Mouse (Mus musculus): ENCODE measurements at regions not wholly inside any gene's neighbourhood (a gene's known extent, or its start where the extent isn't known, plus 50 kb on each side); places are given as distances from the start of the nearest gene placed in this dataset.

DNA sequence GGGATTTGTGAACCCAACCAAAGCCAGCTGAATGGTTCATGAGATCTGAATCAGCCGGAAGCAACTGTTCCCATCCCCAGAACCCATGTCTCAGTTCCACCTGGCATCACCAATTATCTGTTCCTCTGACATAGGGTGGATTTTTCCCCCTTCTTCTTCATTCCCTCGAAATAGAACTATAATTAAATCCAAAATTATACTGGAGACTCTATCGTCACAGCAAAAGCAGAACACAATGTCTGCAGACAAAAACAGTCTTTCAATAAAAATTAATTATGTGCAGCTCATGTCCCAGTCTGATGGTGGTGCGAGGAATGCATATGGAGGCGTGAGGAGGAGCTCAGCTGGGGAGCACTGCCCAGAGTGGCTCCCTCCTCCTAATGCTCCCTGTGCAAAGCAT lies 280.4 kb downstream of the Emp1 start:
- H3K4me1 ChIP-seq (ENCODE audit: control insufficient read depth, insufficient read depth, insufficient read length, low read length), result no peaks in the 10 kb centered on the region
- no peaks in the 10 kb centered on the region for H3K36me3 ChIP-seq (ENCODE audit: control insufficient read depth, insufficient read depth, low read length)
- 82% methylated on average over 5 of the region's 5 CpGs for WGBS
- H3K4me3 ChIP-seq (ENCODE audit: low read depth, low read length), result no peak overlapping the region
- no peaks in the 10 kb centered on the region for H3K27me3 ChIP-seq (ENCODE audit: control insufficient read depth, insufficient read depth, low read length)
- no peak overlapping the region for H3K27ac ChIP-seq (ENCODE audit: insufficient read depth, low read depth, low read length)
- no peak for TF ChIP-seq POLR2A (IDR thresholded peaks at IDR 0.05; ENCODE audit: low read depth, low read length)
- no peak for TF ChIP-seq CTCF (IDR thresholded peaks at IDR 0.05; ENCODE audit: extremely low read depth, insufficient read length, insufficient replicate concordance, low read depth, low read length)

DNA sequence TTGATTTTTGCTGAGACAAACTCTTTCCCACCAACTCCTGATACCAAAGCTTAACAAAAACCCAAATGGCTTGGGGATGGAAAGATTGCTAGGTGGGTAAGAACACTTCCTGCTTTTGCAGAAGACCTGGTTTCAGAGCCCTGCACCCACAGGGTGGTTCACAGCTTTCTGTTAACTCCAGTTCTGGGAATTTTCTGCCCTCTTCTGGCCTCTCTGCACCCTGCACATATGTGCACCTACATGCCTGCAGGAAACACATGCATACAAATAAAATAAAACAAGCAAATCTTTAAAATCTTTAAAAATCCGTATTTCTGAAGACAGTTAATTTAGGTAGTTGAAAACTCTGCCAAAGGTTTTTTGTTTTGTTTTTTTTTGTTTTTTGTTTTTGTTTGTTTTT lies 283.8 kb downstream of the Emp1 start:
- Histone ChIP-seq H3K27me3 (ENCODE audit: control insufficient read depth, insufficient read depth, low read length) (no peaks in the 10 kb centered on the region), H3K36me3 (ENCODE audit: control insufficient read depth, insufficient read depth, low read length) (no peaks in the 10 kb centered on the region), H3K4me1 (ENCODE audit: control insufficient read depth, insufficient read depth, insufficient read length, low read length) (no peaks in the 10 kb centered on the region), H3K4me3 (ENCODE audit: low read depth, low read length) (no peak overlapping the region), H3K27ac (ENCODE audit: insufficient read depth, low read depth, low read length) (no peak overlapping the region)
- 56% methylated on average over 1 of the region's 1 CpGs for WGBS
- TF ChIP-seq POLR2A (IDR thresholded peaks at IDR 0.05; ENCODE audit: low read depth, low read length) (no peak), CTCF (IDR thresholded peaks at IDR 0.05; ENCODE audit: extremely low read depth, insufficient read length, insufficient replicate concordance, low read depth, low read length) (no peak)

DNA sequence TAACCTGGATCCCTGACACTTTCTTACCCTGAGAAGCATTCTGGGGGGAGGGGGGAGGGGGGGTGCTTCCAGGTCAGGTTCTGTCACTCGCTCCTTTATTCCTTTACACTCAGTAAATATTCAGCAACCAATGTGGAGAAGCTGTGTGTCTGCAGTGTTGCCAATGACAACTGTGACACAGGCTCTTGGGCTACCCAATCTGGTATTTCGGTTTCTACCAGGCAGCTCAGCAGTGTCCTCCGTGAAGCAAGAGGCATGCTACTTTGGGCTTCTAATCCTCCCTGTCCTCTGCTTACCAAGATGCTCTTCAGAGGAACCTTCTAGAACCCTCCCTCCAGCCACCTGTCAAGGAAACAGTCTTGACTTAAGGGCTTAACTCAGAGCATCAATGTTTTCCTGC lies 290.7 kb downstream of the Emp1 start:
- Histone ChIP-seq H3K36me3 (ENCODE audit: control insufficient read depth, insufficient read depth, low read length) (no peaks in the 10 kb centered on the region), H3K27me3 (ENCODE audit: control insufficient read depth, insufficient read depth, low read length) (no peaks in the 10 kb centered on the region), H3K4me1 (ENCODE audit: control insufficient read depth, insufficient read depth, insufficient read length, low read length) (no peaks in the 10 kb centered on the region), H3K27ac (ENCODE audit: insufficient read depth, low read depth, low read length) (no peak overlapping the region), H3K4me3 (ENCODE audit: low read depth, low read length) (no peak overlapping the region)
- WGBS, result 60% methylated on average over 3 of the region's 3 CpGs
- TF ChIP-seq CTCF (IDR thresholded peaks at IDR 0.05; ENCODE audit: extremely low read depth, insufficient read length, insufficient replicate concordance, low read depth, low read length) (no peak), POLR2A (IDR thresholded peaks at IDR 0.05; ENCODE audit: low read depth, low read length) (no peak)

DNA sequence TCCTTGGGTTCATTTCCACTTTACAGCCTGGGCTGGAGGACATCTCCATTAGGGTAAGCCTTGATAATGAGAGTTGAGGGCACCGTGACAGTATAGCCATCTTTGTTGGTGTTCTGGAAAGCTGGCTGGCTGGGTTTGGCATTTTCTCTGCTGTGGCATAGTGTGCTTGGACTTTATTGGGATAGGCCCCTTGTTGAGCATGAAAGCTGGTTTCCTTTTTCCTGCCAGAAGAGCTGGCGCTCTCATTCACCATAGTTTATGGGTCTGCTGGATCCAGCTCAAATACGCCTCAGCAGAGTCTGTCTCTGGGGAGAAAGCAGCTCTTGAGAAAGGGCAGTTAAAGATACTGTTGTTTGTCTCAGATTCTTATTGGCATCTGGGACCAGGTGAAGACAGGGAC lies 300.0 kb downstream of the Emp1 start:
- no peak for TF ChIP-seq CTCF (IDR thresholded peaks at IDR 0.05; ENCODE audit: extremely low read depth, insufficient read length, insufficient replicate concordance, low read depth, low read length)
- TF ChIP-seq POLR2A (IDR thresholded peaks at IDR 0.05; ENCODE audit: low read depth, low read length), result no peak
- 86% methylated on average over 3 of the region's 3 CpGs for WGBS
- no peaks in the 10 kb centered on the region for H3K27me3 ChIP-seq (ENCODE audit: control insufficient read depth, insufficient read depth, low read length)

DNA sequence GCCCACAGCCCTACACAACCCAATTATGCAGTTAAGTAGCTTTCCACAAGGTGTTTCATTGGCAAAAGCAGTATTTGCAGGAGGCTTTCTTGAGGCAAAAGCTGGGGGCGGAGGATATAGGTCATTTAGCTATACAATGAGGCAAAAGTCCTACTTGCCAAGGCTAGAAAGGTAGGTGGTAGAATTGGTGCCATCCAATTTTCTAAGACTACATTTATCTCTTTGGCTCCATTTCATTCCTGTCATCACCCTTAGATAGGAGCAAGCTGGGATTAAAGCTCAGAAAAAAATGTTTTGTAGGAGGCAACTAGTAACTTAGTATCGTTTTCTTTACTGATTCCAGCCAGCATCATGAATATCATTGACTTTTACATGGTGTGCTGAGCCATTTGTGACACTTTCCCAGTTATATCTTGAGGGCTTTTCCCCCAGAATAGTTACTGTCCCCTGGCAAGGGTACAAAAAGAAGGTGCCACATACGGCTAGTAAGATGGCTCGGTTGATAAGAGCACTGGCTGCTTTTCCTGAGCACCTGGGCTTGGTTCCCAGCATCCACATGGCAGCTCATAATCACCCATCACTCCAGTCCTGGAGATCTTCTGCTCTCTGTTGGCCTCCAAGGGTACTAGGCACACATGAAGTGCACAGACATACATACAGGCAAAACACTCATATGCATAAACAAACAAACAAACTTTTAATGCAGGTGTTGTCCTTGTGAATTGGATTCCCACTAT lies 300.6 kb downstream of the Emp1 start:
- no peak for TF ChIP-seq POLR2A (IDR thresholded peaks at IDR 0.05; ENCODE audit: low read depth, low read length)
- TF ChIP-seq CTCF (IDR thresholded peaks at IDR 0.05; ENCODE audit: extremely low read depth, insufficient read length, insufficient replicate concordance, low read depth, low read length), result no peak
- H3K4me1 ChIP-seq (ENCODE audit: control insufficient read depth, insufficient read depth, insufficient read length, low read length), result no peaks in the 10 kb centered on the region
- no peak overlapping the region for H3K27ac ChIP-seq (ENCODE audit: insufficient read depth, low read depth, low read length)
- H3K27me3 ChIP-seq (ENCODE audit: control insufficient read depth, insufficient read depth, low read length), result no peaks in the 10 kb centered on the region
- no peak overlapping the region for H3K4me3 ChIP-seq (ENCODE audit: low read depth, low read length)
- WGBS, result 71% methylated on average over 4 of the region's 4 CpGs
- H3K36me3 ChIP-seq (ENCODE audit: control insufficient read depth, insufficient read depth, low read length), result no peaks in the 10 kb centered on the region

More for the DNA sequence above, 300.0 kb downstream of the Emp1 start:
- Histone ChIP-seq H3K4me3 (ENCODE audit: low read depth, low read length) (no peak overlapping the region), H3K27ac (ENCODE audit: insufficient read depth, low read depth, low read length) (no peak overlapping the region), H3K4me1 (ENCODE audit: control insufficient read depth, insufficient read depth, insufficient read length, low read length) (no peaks in the 10 kb centered on the region), H3K36me3 (ENCODE audit: control insufficient read depth, insufficient read depth, low read length) (no peaks in the 10 kb centered on the region)

Data from small intestine, adult 2 months (tissue).